Mouse (Mus musculus) limb, embryonic 12.5 days (tissue): ENCODE results near the gene Kcnd2. TPM values are rescaled to one million over a fixed set of nuclear protein-coding genes. Genes with fewer than 3 reads are reported as not detected.
A peak's percentile ranks its signal among the peaks of the same experiment; 100 is the strongest.

Experiments used
- ATAC-seq: fragments of 200-750 bp; cut with Nextera tagmentation; 2 replicates; pipeline ENCODE4 v1.8.0; 2017; ENCODE audit warnings: low read depth, moderate TSS enrichment; ENCODE audit not compliant: insufficient number of reproducible peaks, insufficient read depth, low FRiP score, low TSS enrichment
- H3K27ac ChIP-seq: fragments of 300-500 bp; sonication (generic); 2 replicates; pipeline ENCODE4 v1.5.1; 2016; ENCODE audit warnings: mild to moderate bottlenecking, moderate library complexity
- H3K27me3 ChIP-seq: fragments of 300-500 bp; sonication (generic); 2 replicates; pipeline ENCODE4 v1.6.1; 2016; ENCODE audit warnings: mild to moderate bottlenecking, moderate library complexity
- H3K36me3 ChIP-seq: fragments of 300-500 bp; sonication (generic); 2 replicates; pipeline ENCODE4 v1.6.1; 2016; ENCODE audit warnings: mild to moderate bottlenecking, moderate library complexity
- H3K4me1 ChIP-seq: fragments of 300-500 bp; sonication (generic); replicated peaks from 2 replicates; pipeline ENCODE4 v1.6.1; 2016
- H3K4me2 ChIP-seq: fragments of 300-500 bp; sonication (generic); 2 replicates; pipeline ENCODE4 v1.6.1; 2016; ENCODE audit warnings: mild to moderate bottlenecking, moderate library complexity
- H3K4me3 ChIP-seq: fragments of 300-500 bp; sonication (generic); replicated peaks from 2 replicates; pipeline ENCODE4 v1.5.1; 2016; ENCODE audit warnings: mild to moderate bottlenecking
- H3K9ac ChIP-seq: fragments of 300-500 bp; sonication (generic); replicated peaks from 2 replicates; pipeline ENCODE4 v1.6.1; 2016; ENCODE audit warnings: mild to moderate bottlenecking, moderate library complexity
- H3K9me3 ChIP-seq: fragments of 300-500 bp; sonication (generic); 2 replicates; pipeline ENCODE4 v1.6.1; 2016; ENCODE audit warnings: mild to moderate bottlenecking, moderate library complexity
- WGBS: fragments of 180-500 bp; shearing (Covaris S2); methylation state at CpG from one replicate; pipeline ENCODE4 v1.1.7; 2016; 5-methylcytosine and 5-hydroxymethylcytosine counted together
- polyA plus RNA-seq: library from polyadenylated mRNA; unstranded; fragments of >200 nt; fragmentation: Nextera tagmentation; extraction: Ambion mirVana; gene quantifications from 2 replicates; pipeline ENCODE4 v1.2.1, GENCODE M21; 2016

Kcnd2 gene
- polyA plus RNA-seq: 2.3 TPM in 2 replicates

DNA sequence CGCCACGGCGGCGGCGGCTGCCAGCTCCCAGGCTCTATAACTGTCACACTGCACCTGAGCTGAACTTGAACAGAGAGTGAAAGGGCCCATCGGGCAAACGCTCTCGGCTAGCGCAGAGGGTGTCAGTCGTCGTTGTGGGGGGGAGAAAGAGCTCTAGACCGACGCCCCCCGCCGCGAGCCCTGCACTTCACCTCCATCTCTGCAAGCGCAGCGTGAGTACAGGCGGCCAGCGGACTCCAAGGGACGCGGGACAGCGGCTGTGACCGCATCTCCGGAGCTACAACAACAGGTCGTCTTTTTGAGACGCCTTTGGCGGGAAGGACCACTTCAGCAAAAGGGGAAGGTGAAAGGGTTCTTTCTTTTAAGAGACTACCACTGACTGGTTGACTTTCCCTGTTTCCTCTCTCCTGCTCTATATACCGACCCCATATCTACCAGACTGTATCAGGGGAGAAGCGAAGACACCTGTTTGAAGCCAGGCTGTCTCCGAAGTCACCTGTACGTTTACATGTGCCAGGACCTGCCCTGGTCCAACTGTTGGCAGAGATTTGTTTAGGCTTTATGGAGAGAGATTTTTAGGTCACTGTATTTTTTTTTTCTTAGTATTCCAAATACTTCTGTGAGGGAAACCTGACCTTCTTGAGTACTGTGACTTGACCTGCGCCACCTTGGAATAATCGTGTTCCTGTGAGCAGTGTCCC, at the start of gene Kcnd2:
Kcnd2 (plus strand) TSS at position 13 of the 701 bp plus-strand sequence.
- Histone ChIP-seq H3K9me3 (no peaks in the 10 kb centered on the region), H3K4me2 (peak within 1 kb of the TSS; percentile 83), H3K4me3 (peak within 1 kb of the TSS; percentile 68), H3K9ac (peak within 1 kb of the TSS; percentile 71), H3K36me3 (no peaks in the 10 kb centered on the region), H3K27me3 (peaks cover 12% of the 10 kb centered on the region), H3K4me1 (no peaks in the 10 kb centered on the region), H3K27ac (peak within 1 kb of the TSS; percentile 35; the same call in 1 of the 2 replicates)
- WGBS: 10% methylated on average over 34 of the region's 34 CpGs
- ATAC-seq: no peak; the same call in 1 of the 2 replicates

GRCm38 (mm10) chr6:21166611-21167010, 48.7 kb upstream of the Kcnd2 start:
- no peak overlapping the region for H3K4me2 ChIP-seq
- no peak overlapping the region for H3K4me3 ChIP-seq
- no peaks in the 10 kb centered on the region for H3K9me3 ChIP-seq
- ATAC-seq: no peak
- no peak overlapping the region for H3K27ac ChIP-seq
- no peaks in the 10 kb centered on the region for H3K27me3 ChIP-seq
- H3K36me3 ChIP-seq: no peaks in the 10 kb centered on the region
- H3K4me1 ChIP-seq: no peaks in the 10 kb centered on the region
- WGBS: 44% methylated on average over 1 of the region's 1 CpGs
- H3K9ac ChIP-seq: no peak overlapping the region

DNA sequence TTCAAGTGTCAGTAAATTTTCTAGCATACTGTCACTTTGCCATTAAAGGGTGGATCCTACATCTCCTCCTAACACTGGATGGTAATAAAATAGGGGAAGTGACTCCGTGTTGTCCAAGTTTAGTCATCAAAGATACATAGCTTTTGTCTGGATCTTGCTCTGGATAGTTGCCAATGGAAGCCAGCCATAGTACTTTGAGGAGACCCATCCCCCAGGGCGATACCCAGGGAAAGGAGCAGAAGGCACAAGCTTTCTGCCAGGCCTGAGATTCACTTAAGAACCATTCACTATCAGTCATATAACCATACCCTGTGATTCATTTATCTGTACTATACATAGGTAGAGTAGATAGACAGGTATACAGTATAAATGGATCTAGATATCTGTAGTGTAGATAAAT, 20.0 kb upstream of the Kcnd2 start:
- H3K36me3 ChIP-seq: no peaks in the 10 kb centered on the region
- no peaks in the 10 kb centered on the region for H3K27me3 ChIP-seq
- no peak overlapping the region for H3K4me2 ChIP-seq
- WGBS: 78% methylated on average over 2 of the region's 2 CpGs
- H3K9me3 ChIP-seq: peaks cover 9% of the 10 kb centered on the region
- H3K4me3 ChIP-seq: no peak overlapping the region
- H3K27ac ChIP-seq: no peak overlapping the region
- no peak overlapping the region for H3K9ac ChIP-seq
- no peaks in the 10 kb centered on the region for H3K4me1 ChIP-seq
- ATAC-seq: no peak

- H3K27ac ChIP-seq: no peak overlapping the region
Measured at GRCm38 (mm10) chr6:21213865-21214672, 1.2 kb upstream of the Kcnd2 start.

GRCm38 (mm10) chr6:21214673-21215490, 421 bp upstream of the Kcnd2 start:
- Histone ChIP-seq H3K4me2 (peak overlapping the region; percentile 83), H3K27me3 (peaks cover 12% of the 10 kb centered on the region), H3K4me3 (peak overlapping the region; percentile 68), H3K9ac (peak overlapping the region; percentile 71), H3K4me1 (no peaks in the 10 kb centered on the region), H3K9me3 (no peaks in the 10 kb centered on the region), H3K36me3 (no peaks in the 10 kb centered on the region), H3K27ac (peak overlapping the region; percentile 35; the same call in 1 of the 2 replicates)
- under 1% methylated on average over 56 of the region's 83 CpGs for WGBS
- peak; percentile 78 for ATAC-seq

More at GRCm38 (mm10) chr6:21213865-21214672, 1.2 kb upstream of the Kcnd2 start:
- Histone ChIP-seq H3K4me1 (no peaks in the 10 kb centered on the region), H3K27me3 (peaks cover 12% of the 10 kb centered on the region), H3K4me2 (peak overlapping the region; percentile 83), H3K9ac (peak overlapping the region; percentile 71), H3K36me3 (no peaks in the 10 kb centered on the region), H3K9me3 (no peaks in the 10 kb centered on the region), H3K4me3 (peak overlapping the region; percentile 68)
- WGBS: under 1% methylated on average over 29 of the region's 29 CpGs
- ATAC-seq: no peak

DNA sequence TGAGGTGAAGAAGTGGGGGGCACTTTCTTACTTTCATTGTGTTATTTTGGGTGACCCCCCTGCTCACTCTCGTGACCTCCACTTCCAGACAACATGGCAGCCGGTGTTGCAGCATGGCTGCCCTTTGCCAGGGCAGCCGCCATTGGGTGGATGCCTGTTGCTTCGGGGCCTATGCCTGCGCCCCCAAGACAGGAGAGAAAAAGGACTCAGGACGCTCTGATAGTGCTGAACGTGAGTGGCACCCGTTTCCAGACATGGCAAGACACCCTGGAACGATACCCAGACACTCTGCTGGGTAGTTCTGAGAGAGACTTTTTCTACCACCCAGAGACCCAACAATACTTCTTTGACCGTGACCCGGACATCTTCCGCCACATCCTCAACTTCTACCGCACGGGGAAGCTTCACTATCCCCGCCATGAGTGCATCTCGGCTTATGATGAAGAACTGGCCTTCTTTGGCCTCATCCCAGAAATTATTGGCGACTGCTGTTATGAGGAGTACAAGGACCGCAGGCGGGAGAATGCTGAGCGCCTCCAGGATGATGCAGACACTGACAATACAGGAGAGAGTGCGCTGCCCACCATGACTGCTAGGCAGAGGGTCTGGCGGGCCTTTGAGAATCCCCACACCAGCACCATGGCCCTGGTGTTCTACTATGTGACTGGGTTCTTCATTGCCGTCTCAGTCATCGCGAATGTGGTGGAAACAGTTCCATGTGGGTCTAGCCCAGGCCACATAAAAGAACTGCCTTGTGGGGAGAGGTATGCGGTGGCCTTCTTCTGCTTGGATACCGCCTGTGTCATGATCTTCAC, 1.1 kb downstream of the Kcnd2 start:
- Histone ChIP-seq H3K4me2 (peak overlapping the region; percentile 83; the same call in 1 of the 2 replicates), H3K4me1 (no peaks in the 10 kb centered on the region), H3K27ac (no peak overlapping the region), H3K4me3 (no peak overlapping the region), H3K9me3 (no peaks in the 10 kb centered on the region), H3K27me3 (peaks cover 12% of the 10 kb centered on the region), H3K9ac (no peak overlapping the region), H3K36me3 (no peaks in the 10 kb centered on the region)
- WGBS: 94% methylated on average over 27 of the region's 27 CpGs
- ATAC-seq: no peak

DNA sequence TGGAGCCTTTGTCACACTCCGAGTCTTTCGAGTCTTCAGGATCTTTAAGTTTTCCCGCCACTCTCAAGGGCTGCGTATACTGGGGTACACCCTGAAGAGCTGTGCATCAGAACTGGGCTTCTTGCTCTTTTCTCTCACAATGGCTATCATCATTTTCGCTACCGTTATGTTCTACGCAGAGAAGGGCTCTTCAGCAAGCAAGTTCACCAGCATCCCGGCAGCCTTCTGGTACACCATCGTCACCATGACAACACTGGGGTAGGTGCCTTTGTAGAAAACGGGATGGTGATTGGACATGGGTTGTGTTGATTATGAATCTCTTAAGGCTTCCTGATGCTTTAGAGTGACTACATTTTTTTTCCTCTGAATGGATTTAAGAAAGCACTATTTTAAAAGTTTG, 1.9 kb downstream of the Kcnd2 start:
- Histone ChIP-seq H3K27ac (no peak overlapping the region), H3K4me1 (no peaks in the 10 kb centered on the region), H3K9ac (no peak overlapping the region), H3K27me3 (peaks cover 12% of the 10 kb centered on the region), H3K4me2 (no peak overlapping the region), H3K9me3 (no peaks in the 10 kb centered on the region), H3K4me3 (no peak overlapping the region), H3K36me3 (no peaks in the 10 kb centered on the region)
- no peak for ATAC-seq
- WGBS: 94% methylated on average over 10 of the region's 10 CpGs

GRCm38 (mm10) chr6:21226124-21226523, 10.8 kb downstream of the Kcnd2 start:
- WGBS: 94% methylated on average over 4 of the region's 4 CpGs
- no peak for ATAC-seq

DNA sequence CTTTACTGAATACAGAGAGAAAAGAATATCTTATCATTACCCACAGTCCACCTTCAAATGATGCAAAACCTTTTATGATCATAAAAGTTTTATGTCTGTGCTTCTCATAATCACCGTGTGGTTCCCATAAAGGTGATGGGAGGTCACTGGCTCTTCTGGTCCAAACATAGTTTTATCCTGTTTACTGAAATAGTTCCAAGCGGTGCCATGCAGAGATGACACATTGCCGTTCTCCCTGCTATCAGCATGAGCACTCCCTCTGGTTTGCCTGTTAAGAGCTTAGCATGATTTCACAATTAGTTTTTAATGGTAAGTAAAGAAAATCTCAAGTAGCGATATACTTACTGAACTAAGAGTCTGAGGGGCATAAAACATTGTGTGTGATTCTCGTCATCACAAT, 43.7 kb downstream of the Kcnd2 start:
- no peaks in the 10 kb centered on the region for H3K27me3 ChIP-seq
- H3K27ac ChIP-seq: no peak overlapping the region
- 69% methylated on average over 5 of the region's 5 CpGs for WGBS
- H3K9ac ChIP-seq: no peak overlapping the region
- no peak for ATAC-seq
- no peaks in the 10 kb centered on the region for H3K36me3 ChIP-seq
- no peak overlapping the region for H3K4me3 ChIP-seq
- no peaks in the 10 kb centered on the region for H3K9me3 ChIP-seq
- H3K4me1 ChIP-seq: no peaks in the 10 kb centered on the region
- H3K4me2 ChIP-seq: no peak overlapping the region

More at GRCm38 (mm10) chr6:21226124-21226523, 10.8 kb downstream of the Kcnd2 start:
- Histone ChIP-seq H3K9me3 (no peaks in the 10 kb centered on the region), H3K36me3 (no peaks in the 10 kb centered on the region), H3K4me3 (no peak overlapping the region), H3K4me2 (no peak overlapping the region), H3K27ac (no peak overlapping the region), H3K4me1 (no peaks in the 10 kb centered on the region), H3K9ac (no peak overlapping the region), H3K27me3 (no peaks in the 10 kb centered on the region)

- H3K9me3 ChIP-seq: no peaks in the 10 kb centered on the region
- WGBS: 60% methylated on average over 2 of the region's 2 CpGs
- H3K4me1 ChIP-seq: no peaks in the 10 kb centered on the region
- H3K27me3 ChIP-seq: no peaks in the 10 kb centered on the region
- no peak overlapping the region for H3K9ac ChIP-seq
- H3K4me3 ChIP-seq: no peak overlapping the region
- H3K4me2 ChIP-seq: no peak overlapping the region
- no peaks in the 10 kb centered on the region for H3K36me3 ChIP-seq
- ATAC-seq: no peak
- H3K27ac ChIP-seq: no peak overlapping the region
Measured at GRCm38 (mm10) chr6:21267897-21268296, 52.6 kb downstream of the Kcnd2 start.
